Mouse (Mus musculus) forebrain, embryonic 14.5 days (tissue): ENCODE measurements at regions not wholly inside any gene's neighbourhood (a gene's known extent, or its start where the extent isn't known, plus 50 kb on each side); places are given as distances from the start of the nearest gene placed in this dataset.

Experiments used
- ATAC-seq: fragments of 200-750 bp; cut with Nextera tagmentation; 2 replicates; pipeline ENCODE4 v1.8.0; 2017; ENCODE audit warnings: mild to moderate bottlenecking, moderate library complexity
- DNase-seq: peaks from one replicate; pipeline ENCODE4 v3.0.0-alpha.2; 2015; ENCODE audit warnings: low spot score
- H3K27ac ChIP-seq: fragments of 300-500 bp; sonication (generic); 2 replicates; pipeline ENCODE4 v1.5.1; 2014; ENCODE audit warnings: low read depth, mild to moderate bottlenecking, control low read depth, low read length, moderate library complexity
- H3K27me3 ChIP-seq: fragments of 300-500 bp; sonication (generic); replicated peaks from 2 replicates; pipeline ENCODE4 v1.6.1; 2014; ENCODE audit warnings: low read length, control low read depth, mixed read lengths; ENCODE audit not compliant: control insufficient read depth, insufficient read depth
- H3K36me3 ChIP-seq: fragments of 300-500 bp; sonication (generic); 2 replicates; pipeline ENCODE4 v1.6.1; 2014; ENCODE audit warnings: low read length, control low read depth; ENCODE audit not compliant: control insufficient read depth, insufficient read depth
- H3K4me1 ChIP-seq: fragments of 300-500 bp; sonication (generic); 2 replicates; pipeline ENCODE4 v1.6.1; 2014; ENCODE audit warnings: antibody characterized with exemption, low read length, control low read depth; ENCODE audit not compliant: control insufficient read depth, insufficient read depth
- H3K4me2 ChIP-seq: fragments of 300-500 bp; sonication (generic); 2 replicates; pipeline ENCODE4 v1.6.1; 2014; ENCODE audit warnings: mild to moderate bottlenecking, control low read depth, low read length
- H3K4me3 ChIP-seq: fragments of 300-500 bp; sonication (generic); 2 replicates; pipeline ENCODE4 v1.5.1; 2014; ENCODE audit warnings: low read depth, low read length, control low read depth
- H3K9ac ChIP-seq: fragments of 300-500 bp; sonication (generic); 2 replicates; pipeline ENCODE4 v1.6.1; 2014; ENCODE audit warnings: mild to moderate bottlenecking, low read length, control low read depth, moderate library complexity
- H3K9me3 ChIP-seq: fragments of 300-500 bp; sonication (generic); replicated peaks from 2 replicates; pipeline ENCODE4 v1.6.1; 2016; ENCODE audit warnings: low read length, control low read depth, mixed read lengths; ENCODE audit not compliant: control insufficient read depth
- WGBS: fragments of 180-500 bp; shearing (Covaris S2); extraction: QIAGEN DNeasy Blood & Tissue Kit; methylation state at CpG from one replicate; pipeline ENCODE4 v1.1.7; 2014; 5-methylcytosine and 5-hydroxymethylcytosine counted together

- Histone ChIP-seq H3K27me3 (no peaks in the 10 kb centered on the region), H3K4me1 (0 out of 2 replicates have a peak, but pooled peaks cover 3% of the 10 kb centered on the region), H3K27ac (no peak overlapping the region), H3K4me3 (no peak overlapping the region), H3K36me3 (no peaks in the 10 kb centered on the region), H3K9ac (no peak overlapping the region), H3K9me3 (no peaks in the 10 kb centered on the region), H3K4me2 (no peak overlapping the region)
- DNase-seq (peak; percentile 58), ATAC-seq (no peak)
- 47% methylated on average over 2 of the region's 2 CpGs for WGBS
Observed at GRCm38 (mm10) chr8:15734461-15734860, 688.6 kb upstream of the BB014433 start.

- Histone ChIP-seq H3K27ac (no peak overlapping the region), H3K27me3 (no peaks in the 10 kb centered on the region), H3K4me2 (no peak overlapping the region), H3K4me3 (no peak overlapping the region), H3K9ac (no peak overlapping the region), H3K4me1 (0 out of 2 replicates have a peak, but pooled peaks cover 3% of the 10 kb centered on the region), H3K9me3 (no peaks in the 10 kb centered on the region), H3K36me3 (no peaks in the 10 kb centered on the region)
- ATAC-seq (no peak), DNase-seq (no peak)
- 74% methylated on average over 2 of the region's 2 CpGs for WGBS
Observed at GRCm38 (mm10) chr8:15731324-15731723, 685.4 kb upstream of the BB014433 start.

GRCm38 (mm10) chr8:15729075-15729474 lies 683.2 kb upstream of the BB014433 start:
- Histone ChIP-seq H3K36me3 (no peaks in the 10 kb centered on the region), H3K27ac (no peak overlapping the region), H3K4me3 (no peak overlapping the region), H3K4me2 (no peak overlapping the region), H3K27me3 (no peaks in the 10 kb centered on the region), H3K4me1 (no peaks in the 10 kb centered on the region), H3K9me3 (no peaks in the 10 kb centered on the region), H3K9ac (no peak overlapping the region)
- ATAC-seq (peak; percentile 67; the same call in 1 of the 2 replicates), DNase-seq (peak; percentile 72)
- 8% methylated on average over 1 of the region's 1 CpGs for WGBS

- Histone ChIP-seq H3K27me3 (no peaks in the 10 kb centered on the region), H3K9me3 (no peaks in the 10 kb centered on the region), H3K27ac (no peak overlapping the region), H3K9ac (no peak overlapping the region), H3K4me3 (no peak overlapping the region), H3K4me2 (no peak overlapping the region), H3K4me1 (no peaks in the 10 kb centered on the region), H3K36me3 (no peaks in the 10 kb centered on the region)
- DNase-seq: no peak
- 92% methylated on average over 6 of the region's 6 CpGs for WGBS
- no peak for ATAC-seq
Observed at GRCm38 (mm10) chr8:15726310-15726709, 680.4 kb upstream of the BB014433 start.
